Comparison of ENCODE assay signal across 11 mouse cellular contexts in the genomic region with DNA sequence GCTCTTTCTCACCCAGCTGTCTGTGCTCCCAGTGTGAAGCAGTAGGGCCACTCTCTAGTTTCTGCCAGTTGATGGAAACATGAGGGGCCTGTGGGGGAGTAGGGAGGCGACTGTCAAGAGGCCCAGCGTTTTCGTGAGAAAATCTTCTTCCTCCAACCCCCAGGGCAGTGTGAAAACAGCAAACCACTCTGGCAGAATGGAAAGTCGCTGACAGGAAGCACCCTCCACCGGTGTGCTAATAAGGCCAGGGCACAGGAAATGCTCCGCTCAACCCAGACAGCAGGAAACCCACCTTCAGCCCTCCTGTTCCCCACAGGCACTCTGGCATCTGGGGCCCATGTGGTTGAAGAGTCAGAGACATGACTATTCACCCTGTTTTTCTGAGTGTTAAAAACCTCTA. TPM values are rescaled to one million over a fixed set of nuclear protein-coding genes. Genes with fewer than 3 reads are reported as not detected.
DNase-seq lines count a peak whose midpoint lies in the region; ATAC-seq and TF ChIP-seq lines count a peak whose summit lies in the region.
"Had no signal": no experiment of that assay in that cellular context is flagged by ENCODE, and none has a peak within 500 bp of the region (broad histone marks: within the 10 kb centered on the region; RNA-seq: fewer than 3 reads in every experiment).

TSS of gene Lax1 (minus strand) at position 212 of the 400 bp plus-strand sequence.

- TF ChIP-seq CTCF in hindbrain, postnatal 0 days (IDR thresholded peaks at IDR 0.05; ENCODE audit: low read depth), result no peak

- H3K27me3 ChIP-seq in hindbrain, postnatal 0 days (ENCODE audit: insufficient read depth, low read length), result no peaks in the 10 kb centered on the region
- H3K27me3 ChIP-seq: heart, embryonic 15.5 days had no signal

- DNase-seq in lung, postnatal 25 days (ENCODE audit: low spot score), result peak; percentile 49
- DNase-seq in lung, postnatal 14 days, result no peak
- peak; percentile 91 for DNase-seq in induced T-regulatory cell, adult 2 months (ENCODE audit: low read depth)
- peak; percentile 46 for DNase-seq in spleen, adult 12 weeks (ENCODE audit: low spot score)
- DNase-seq in hindbrain, postnatal 0 days (ENCODE audit: low spot score), result no peak
- DNase-seq in right cerebral cortex, postnatal 36 days (ENCODE audit: low spot score in 2 of 2), result no peak
- no peak for DNase-seq in heart, postnatal 36 days
- no peak for DNase-seq in embryo, embryonic 9.5 days (ENCODE audit: extremely low spot score)
- DNase-seq: kidney, adult 18-20 months; left cerebral cortex, postnatal 4 days had no signal

- no peak for ATAC-seq in hindbrain, postnatal 0 days

- no peak within 1 kb of the TSS for H3K9ac ChIP-seq in hindbrain, postnatal 0 days (replicated peaks; ENCODE audit: low read length)
- H3K9ac ChIP-seq: heart, embryonic 15.5 days had no signal

- no peaks in the 10 kb centered on the region for H3K4me1 ChIP-seq in hindbrain, postnatal 0 days (ENCODE audit: insufficient read depth, low read length)

- no peaks in the 10 kb centered on the region for H3K36me3 ChIP-seq in hindbrain, postnatal 0 days (ENCODE audit: insufficient read depth, low read length)
- H3K36me3 ChIP-seq: heart, embryonic 15.5 days had no signal

- H3K27ac ChIP-seq in hindbrain, postnatal 0 days, result no peak within 1 kb of the TSS
- H3K27ac ChIP-seq: heart, embryonic 15.5 days had no signal

- 54% methylated on average over 6 of the region's 6 CpGs for WGBS in hindbrain, postnatal 0 days

- no peaks in the 10 kb centered on the region for H3K9me3 ChIP-seq in hindbrain, postnatal 0 days (ENCODE audit: low read length)
- H3K9me3 ChIP-seq: heart, embryonic 15.5 days had no signal

- H3K4me3 ChIP-seq in hindbrain, postnatal 0 days (ENCODE audit: low read length), result no peak within 1 kb of the TSS
- H3K4me3 ChIP-seq: heart, embryonic 15.5 days had no signal

- intact Hi-C loops in heart, postnatal 36 days (cut with DNase I), result no loop called here

- no peak within 1 kb of the TSS for H3K4me2 ChIP-seq in hindbrain, postnatal 0 days (ENCODE audit: low read depth, low read length)
- H3K4me2 ChIP-seq: heart, embryonic 15.5 days had no signal

RNA-seq across cellular contexts. Expression of gene Lax1, which starts in this region (rescaled TPM):
- 0.10 TPM in 1 of 2 replicates, not detected in the other for total RNA-seq in hindbrain, postnatal 0 days (2014; rRNA removed)
- 0.08 and 0.13 TPM in 2 replicates for polyA plus RNA-seq in hindbrain, postnatal 0 days (2015; fragmentation: Nextera tagmentation; extraction: Ambion mirVana)
- total RNA-seq in heart, postnatal 36 days (2021), result under 1 TPM; 0.22 to 0.33 TPM

Comparison
In these comparisons a context has a peak if more than half of its experiments do, and no peak if none do; other contexts are left out.
1. DNase-seq: peak in lung, postnatal 25 days (single experiment), induced T-regulatory cell, adult 2 months (single experiment) and spleen, adult 12 weeks (single experiment); none in lung, postnatal 14 days (single experiment), hindbrain, postnatal 0 days (single experiment), right cerebral cortex, postnatal 36 days (0 of 2), heart, postnatal 36 days (0 of 2) and embryo, embryonic 9.5 days (single experiment).